Mouse (Mus musculus) T-cell, adult 2 months (primary cell): ENCODE measurements around the gene C1qtnf2.

Experiments used
- DNase-seq: peaks from one replicate; pipeline ENCODE4 v3.0.0; 2022; ENCODE audit warnings: low spot score

Gene C1qtnf2

GRCm38 (mm10) chr11:43474225-43474774 is at the start of gene C1qtnf2:
Gene C1qtnf2, plus strand, starts transcription at chr11:43474276.
- peak; percentile 24 for DNase-seq

DNA sequence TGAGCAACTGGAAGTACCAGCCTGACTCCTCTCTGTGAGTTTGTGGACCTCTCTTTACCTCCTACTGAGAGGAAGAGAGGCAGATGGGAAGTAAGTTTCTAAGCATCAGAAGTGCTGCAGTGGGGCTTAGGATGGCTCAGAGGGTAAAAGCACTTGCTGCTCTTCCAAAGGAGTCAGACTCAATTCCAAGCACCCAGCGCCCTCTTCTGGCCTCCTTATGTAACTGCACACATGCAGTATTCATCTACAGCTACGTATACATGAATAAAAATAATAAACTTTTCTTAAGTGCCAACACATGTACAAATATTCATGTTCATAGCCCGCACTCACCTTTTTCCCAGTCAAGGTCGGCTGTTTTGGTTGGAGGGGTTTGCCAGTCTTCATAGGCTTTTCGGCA is 49.7 kb upstream of the C1qtnf2 start:
- DNase-seq, result no peak

DNA sequence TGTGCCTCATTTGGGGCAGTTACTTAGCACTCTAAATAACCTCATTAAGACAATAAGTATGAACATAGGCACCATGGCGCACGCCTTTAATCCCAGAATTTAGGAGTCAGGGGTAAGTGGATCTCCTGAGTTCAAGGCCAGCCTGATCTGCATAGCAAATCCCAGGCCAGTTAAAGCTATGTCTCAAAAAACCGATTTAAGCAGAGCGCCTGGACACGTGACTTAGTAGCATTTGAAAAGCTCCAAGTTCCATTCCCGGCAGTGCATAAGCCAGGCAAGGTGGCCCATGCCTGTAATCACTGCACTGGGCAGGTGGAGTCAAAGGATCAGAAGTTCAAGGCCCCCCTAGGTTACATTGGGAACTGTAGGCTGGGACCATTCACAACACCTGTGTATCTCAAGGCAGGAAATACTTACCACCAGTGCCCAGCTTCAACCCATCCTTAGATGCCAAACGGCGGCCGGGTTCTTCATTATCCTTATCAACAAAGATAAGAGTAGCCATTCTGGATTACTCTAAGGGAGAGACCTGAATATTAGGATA is 48.8 kb upstream of the C1qtnf2 start:
- DNase-seq, result no peak

DNA sequence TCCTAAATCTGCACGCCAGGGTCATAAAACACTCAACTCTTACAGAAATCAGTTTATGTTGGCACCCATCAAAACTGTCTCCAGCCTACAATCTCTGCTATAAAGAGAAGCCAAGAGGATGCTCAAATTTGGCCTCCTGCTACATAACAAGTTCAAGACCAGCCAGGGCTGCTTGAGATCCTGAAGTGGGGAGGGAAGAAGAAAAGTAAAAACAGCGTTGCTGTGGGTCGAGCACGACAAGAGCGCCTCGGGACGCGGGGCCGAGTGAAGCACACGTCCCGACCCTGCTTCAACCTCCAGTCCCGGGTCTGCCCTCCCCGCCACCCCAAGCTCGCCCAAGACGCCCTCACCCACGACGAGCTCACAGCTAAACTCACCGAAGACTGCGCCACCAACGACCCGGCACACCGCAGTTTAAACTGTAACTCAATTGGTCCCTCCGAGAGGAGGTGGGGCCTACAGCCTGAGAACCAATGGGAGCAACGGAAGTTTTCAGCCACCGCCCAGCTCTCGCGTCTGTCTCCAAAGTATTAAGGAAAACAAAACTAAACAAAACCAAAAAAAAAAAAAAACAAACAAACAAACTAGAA is 48.2 kb upstream of the C1qtnf2 start, which contains the start of gene Pttg1:
Pttg1 (minus strand) TSS at position 428 of the 590 bp plus-strand sequence.
- peak; percentile 83 for DNase-seq

GRCm38 (mm10) chr11:43426414-43426884 is 47.6 kb upstream of the C1qtnf2 start:
- no peak for DNase-seq

DNA sequence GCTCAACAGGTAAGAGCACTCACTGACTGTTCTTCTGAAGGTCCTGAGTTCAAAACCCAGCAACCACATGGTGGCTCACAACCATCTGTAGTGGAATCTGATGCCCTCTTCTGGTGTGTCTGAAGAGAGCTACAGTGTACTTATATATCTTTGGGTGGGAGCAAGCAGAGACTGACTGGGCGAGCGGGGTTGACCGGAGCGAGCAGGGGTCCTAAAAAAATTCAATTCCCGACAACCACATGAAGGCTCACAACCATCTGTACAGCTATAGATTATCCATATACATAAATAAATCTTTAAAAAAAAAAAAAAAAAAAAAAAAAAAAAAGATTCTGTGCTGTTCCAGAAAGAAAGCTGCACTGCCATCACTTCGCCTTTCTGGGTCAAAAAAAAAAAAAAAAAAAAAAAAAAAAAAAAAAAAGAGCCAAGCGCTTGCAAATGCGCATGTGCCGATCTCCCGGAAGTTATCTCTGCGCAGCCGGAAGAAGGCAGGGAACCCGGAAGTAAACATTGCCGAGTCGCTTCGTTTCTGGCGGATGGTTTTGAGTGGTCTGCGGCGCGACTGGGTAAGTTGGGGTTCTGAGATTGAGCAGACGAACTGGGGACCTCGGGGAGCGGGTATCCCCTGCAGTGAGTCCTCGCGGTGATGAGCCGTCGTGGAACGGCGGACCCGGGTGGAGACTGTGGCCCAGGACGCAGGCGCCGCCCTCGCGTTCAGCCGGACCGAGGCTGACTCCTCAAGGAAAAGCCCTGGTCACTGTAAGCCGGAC is 40.6 kb upstream of the C1qtnf2 start, which contains the start of gene Slu7:
Slu7 (plus strand) TSS at position 491 of the 770 bp plus-strand sequence.
- DNase-seq, result peak; percentile 78

DNA sequence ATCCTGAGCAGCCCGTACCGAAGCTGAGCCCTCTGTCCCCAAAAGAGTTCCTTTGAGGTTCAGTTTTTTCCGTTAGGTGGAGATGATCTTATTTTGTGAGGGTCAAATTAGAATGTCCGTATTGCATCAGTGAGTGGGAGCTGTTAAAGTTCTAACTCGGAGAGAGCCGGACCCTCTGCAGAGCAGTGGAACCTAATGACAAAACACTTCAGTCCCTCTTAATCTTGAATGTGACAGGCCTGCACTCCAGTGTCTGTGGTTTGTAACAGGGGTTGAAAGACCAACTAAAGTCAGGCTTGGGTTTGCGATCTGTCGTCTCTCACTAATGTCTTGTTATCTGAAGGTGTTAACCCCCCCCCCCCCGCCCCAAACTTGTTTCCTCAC is 40.1 kb upstream of the C1qtnf2 start:
- no peak for DNase-seq

DNA sequence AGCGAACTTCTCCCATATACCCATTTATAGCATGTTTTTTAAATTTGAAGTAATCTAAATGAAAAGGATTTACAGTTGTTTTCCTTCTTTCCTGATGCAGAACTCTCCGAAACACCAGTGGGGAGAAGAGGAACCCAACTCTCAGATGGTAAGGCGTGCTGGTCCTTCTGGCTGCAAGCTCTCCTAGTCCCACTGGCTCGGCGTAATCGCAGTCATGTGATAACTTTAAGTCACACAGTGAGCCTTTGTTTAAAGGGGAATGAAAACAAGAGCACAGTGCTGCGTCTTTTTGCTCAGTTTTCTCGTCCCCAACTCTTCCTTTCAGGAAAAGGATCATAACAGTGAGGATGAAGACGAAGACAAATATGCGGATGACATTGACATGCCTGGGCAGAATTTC is 33.0 kb upstream of the C1qtnf2 start:
- DNase-seq, result no peak

- DNase-seq, result no peak
Measured at GRCm38 (mm10) chr11:43443183-43443582, 30.9 kb upstream of the C1qtnf2 start.

- DNase-seq, result no peak
Measured at GRCm38 (mm10) chr11:43449916-43450315, 24.2 kb upstream of the C1qtnf2 start.

- DNase-seq, result no peak
Measured at GRCm38 (mm10) chr11:43451322-43451721, 22.8 kb upstream of the C1qtnf2 start.

- DNase-seq, result no peak
Measured at GRCm38 (mm10) chr11:43452266-43452665, 21.8 kb upstream of the C1qtnf2 start.

DNA sequence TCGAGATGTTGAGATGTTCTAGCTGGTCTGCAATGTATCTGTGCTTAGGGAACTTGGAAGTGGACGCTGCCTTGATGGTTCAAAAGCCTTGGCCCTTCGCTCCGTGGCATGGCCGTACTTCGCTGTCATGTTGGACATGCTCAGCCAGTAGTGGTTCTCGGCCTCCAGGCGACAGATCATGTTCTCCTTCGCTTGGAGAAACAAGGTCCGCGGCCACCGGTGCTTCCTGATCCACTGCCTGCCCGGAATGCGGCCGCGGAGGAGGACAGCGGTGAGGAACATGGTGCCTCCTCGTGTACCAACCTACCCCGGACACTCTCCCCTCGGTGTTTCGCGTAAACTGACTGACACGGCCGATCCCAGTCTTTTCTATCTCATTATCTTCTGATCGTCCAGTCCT is 10.9 kb upstream of the C1qtnf2 start:
- no peak for DNase-seq

GRCm38 (mm10) chr11:43470118-43470517 is 4.0 kb upstream of the C1qtnf2 start:
- DNase-seq, result no peak

- DNase-seq, result no peak
Measured at GRCm38 (mm10) chr11:43470881-43471820, 2.9 kb upstream of the C1qtnf2 start.

DNA sequence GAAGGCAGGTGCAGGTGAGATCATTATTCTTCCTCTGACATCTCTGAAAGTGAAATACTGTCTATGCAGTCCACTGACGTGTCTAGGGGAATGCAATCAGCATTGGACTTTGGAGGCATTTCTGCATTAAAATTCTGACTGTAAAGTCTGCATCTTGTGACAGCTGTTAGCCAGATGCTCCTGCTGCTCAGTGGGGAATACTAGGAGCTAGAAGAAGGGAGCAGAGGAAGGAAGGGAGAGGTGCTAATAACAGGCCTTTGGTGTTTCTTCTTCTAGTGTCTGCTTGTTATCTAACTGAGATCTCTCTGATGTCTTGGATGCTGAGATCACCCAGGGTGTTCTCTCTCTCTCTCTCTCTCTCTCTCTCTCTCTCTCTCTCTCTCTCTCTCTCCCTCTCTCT is 961 bp upstream of the C1qtnf2 start:
- no peak for DNase-seq

GRCm38 (mm10) chr11:43473635-43474224 is 346 bp upstream of the C1qtnf2 start:
- no peak for DNase-seq

DNA sequence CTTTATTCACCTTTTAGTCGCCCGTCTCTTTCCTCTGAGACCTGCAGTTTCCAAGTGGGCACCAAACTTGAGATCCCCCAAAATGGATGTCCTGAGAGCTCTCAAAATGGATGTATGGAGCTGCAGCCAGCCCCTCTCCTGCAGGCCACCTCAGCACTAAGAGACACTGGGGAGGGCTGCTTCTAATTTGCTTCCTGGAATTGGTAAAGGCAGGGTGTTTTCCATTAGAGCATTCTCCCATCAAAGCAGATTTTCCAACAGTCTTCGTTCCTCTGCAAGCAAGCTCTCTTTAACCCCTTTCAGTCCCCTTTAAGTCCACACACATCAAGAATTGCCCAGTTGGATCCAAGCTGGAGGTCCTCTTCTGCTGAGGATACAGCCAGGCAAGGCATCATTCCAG is 5.3 kb downstream of the C1qtnf2 start:
- DNase-seq, result no peak

GRCm38 (mm10) chr11:43480561-43480960 is 6.5 kb downstream of the C1qtnf2 start:
- DNase-seq, result no peak

- no peak for DNase-seq
Measured at GRCm38 (mm10) chr11:43481672-43482522, 7.8 kb downstream of the C1qtnf2 start.
